1 mouse cellular context compared by ENCODE assay signal in the genomic region with DNA sequence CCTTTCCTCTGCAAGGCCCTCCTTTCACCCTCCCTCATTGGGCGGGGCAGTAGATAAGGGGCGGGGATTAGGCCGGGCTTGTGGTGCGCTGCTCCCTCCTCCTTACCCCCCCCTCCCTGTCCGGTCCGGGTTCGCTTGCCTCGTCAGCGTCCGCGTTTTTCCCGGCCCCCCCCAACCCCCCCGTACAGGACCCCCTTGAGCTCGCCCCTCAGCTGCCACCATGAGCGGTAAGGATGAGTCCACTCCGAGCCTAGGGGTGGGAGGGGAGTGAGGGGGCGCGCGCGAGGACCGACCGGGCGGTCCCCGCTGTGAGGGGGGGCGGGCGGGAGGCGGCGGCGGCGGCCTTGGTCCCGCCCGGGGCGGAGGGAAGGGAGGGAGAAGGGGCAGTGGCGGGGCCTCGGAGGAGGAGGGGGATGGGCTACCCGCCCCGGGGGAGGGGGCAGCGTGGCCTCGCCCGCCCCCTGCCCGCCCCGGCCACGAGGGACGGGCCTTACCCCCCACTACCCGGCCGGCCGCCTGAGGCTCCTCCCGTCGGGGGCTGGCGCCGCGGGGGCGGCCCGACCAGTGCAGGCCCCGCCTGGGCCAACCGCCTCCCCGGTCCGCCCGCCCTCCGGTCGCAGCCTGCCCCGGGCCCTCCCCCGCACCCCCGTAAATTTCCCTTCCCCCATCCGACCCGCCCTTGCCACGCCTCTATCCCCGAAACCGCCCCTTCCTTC.
TF ChIP-seq lines count a peak whose summit lies in the region.

No protein-coding gene starts in this region.

TF ChIP-seq in MEL, 35 proteins besides CTCF, POLR2A, EP300 and RAD21 (continued from another document):
- TF ChIP-seq NELFE (IDR thresholded peaks at IDR 0.05; ENCODE audit: low read depth, low read length), result peak; percentile 52
- no peak for TF ChIP-seq MYB (IDR thresholded peaks at IDR 0.05; ENCODE audit: low read depth, low read length)
- peak; percentile 70 for TF ChIP-seq HCFC1 (IDR thresholded peaks at IDR 0.05; ENCODE audit: low read depth, low read length)
- no peak; the same call in 1 of the 2 replicates for TF ChIP-seq NRF1 (IDR thresholded peaks at IDR 0.05; ENCODE audit: insufficient read depth, low read depth, low read length, poor library complexity, severe bottlenecking)
- TF ChIP-seq BHLHE40 (IDR thresholded peaks at IDR 0.05; ENCODE audit: borderline replicate concordance, low read depth, low read length), result 0 out of 2 replicates have a peak, but pooled peaks have one; percentile 32
- TF ChIP-seq GATA1 (IDR thresholded peaks at IDR 0.05; ENCODE audit: low read depth, low read length), result no peak
- no peak for TF ChIP-seq GABPA (IDR thresholded peaks at IDR 0.05; ENCODE audit: low read depth, low read length)
- no peak for TF ChIP-seq JUND (IDR thresholded peaks at IDR 0.05; ENCODE audit: low read depth, low read length)
- no peak for TF ChIP-seq TAL1 (IDR thresholded peaks at IDR 0.05; ENCODE audit: low read length)
- no peak for TF ChIP-seq ZC3H11A (IDR thresholded peaks at IDR 0.05; ENCODE audit: low read depth, low read length)
- no peak for TF ChIP-seq POLR2AphosphoS5 (IDR thresholded peaks at IDR 0.05; ENCODE audit: borderline replicate concordance, low read depth, low read length)
- TF ChIP-seq ZKSCAN1 (IDR thresholded peaks at IDR 0.05; ENCODE audit: low read depth, low read length), result no peak
- TF ChIP-seq RCOR1 (IDR thresholded peaks at IDR 0.05; ENCODE audit: low read depth, low read length), result no peak
- no peak for TF ChIP-seq USF2 (IDR thresholded peaks at IDR 0.05; ENCODE audit: borderline replicate concordance in 1 of 2, insufficient read depth in 1 of 2, low read depth in 1 of 2, low read length in 2 of 2)
